Mouse (Mus musculus) cerebellum, postnatal 10 days (tissue): Measurements from ENCODE around the gene Sypl.

Experiments used
- DNase-seq, 2 experiments: peaks; one replicate each; pipeline ENCODE4 v3.0.0; 2021; ENCODE audit warnings: mixed read lengths in 2 of 2

The Sypl gene

DNA sequence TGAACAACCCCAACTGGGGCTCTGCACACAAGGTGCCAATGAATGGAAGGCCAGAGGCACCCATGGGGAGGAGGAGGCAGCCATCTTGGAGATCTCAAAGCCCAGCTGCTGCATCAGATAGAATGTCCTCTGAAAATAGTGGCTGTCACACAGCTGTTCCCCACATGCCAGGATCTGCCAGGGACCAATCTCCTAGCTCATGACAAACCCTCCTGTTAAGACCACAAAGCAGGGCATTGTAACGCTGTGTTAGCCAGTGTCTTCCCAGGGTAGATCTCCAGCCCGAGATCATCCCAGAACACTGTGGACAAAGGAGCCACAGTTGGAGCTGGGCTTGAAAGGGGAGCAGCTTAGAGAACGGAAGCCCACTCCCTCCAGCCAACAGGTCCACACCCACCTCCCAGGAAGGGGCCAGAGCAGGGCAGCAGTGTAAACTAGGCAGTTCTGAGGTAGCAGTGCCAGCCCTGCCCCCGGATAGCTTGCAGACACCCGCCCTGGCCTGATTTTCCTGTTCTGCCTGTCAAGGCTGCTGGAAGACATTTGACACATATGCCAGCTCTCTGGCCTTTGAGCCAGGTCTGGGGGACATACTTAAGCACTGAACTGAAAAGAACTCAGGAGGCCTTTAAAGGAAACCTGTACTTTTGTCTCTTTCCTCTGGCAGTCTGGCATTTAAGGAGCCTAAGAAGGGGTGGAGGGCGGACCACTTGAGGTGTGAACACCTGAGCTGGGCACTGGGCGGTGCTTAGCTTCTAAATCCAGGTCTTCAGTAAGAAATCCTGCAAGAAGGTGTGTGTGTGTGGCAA is 54.8 kb downstream of the Sypl start:
- DNase-seq = peak; percentile 48 to 51

GRCm38 (mm10) chr12:33009206-33009966 is 55.7 kb downstream of the Sypl start:
- DNase-seq = no peak

GRCm38 (mm10) chr12:33010026-33010425 is 56.3 kb downstream of the Sypl start:
- peak; percentile 61 to 62 for DNase-seq

GRCm38 (mm10) chr12:33014050-33014796 is 60.5 kb downstream of the Sypl start:
- DNase-seq = peak in 1 of 2 experiments; percentile 31

- DNase-seq = peak; percentile 53 to 55
These were observed 61.4 kb downstream of the Sypl start for GRCm38 (mm10) chr12:33015103-33015502.

DNA sequence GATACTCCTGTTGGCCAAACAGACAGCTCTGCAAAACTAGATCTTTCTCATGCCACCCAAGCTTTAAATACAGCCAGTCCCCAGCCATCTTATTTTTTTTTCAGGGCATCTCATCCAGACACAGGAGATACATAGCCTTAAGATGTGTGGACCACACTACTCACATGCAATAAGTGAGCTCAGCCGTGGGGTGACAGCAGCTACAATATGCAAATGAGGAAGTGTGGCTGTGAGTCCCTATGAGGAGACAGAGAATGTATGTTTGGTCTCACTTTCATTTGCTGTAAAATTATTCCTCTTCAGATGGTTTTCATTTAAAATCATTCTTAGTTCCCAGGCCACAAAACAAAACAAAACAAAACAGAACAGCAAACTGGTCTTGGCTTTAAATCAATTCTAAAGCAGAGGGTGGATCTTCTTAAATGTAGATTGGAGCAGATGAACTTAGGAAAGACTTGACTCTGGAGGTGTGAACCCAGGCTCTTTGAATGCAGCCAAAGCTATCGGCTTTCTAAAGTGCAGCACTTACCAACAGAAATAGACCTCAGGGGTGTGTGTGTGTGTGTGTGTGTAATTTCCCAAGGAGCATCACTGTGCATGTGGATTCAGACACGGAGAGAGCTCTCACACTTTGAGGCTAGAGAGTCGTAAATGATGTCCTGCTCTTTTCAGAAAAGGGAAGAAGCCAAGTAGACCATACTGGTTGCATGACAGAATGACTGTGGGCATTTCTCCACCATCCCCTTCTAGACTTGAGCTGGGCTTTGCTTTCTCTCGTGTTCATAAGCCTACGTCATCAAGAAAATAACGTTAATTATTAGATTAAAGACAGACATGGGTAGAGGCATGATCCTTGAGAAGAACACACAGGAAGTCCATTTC is 63.4 kb downstream of the Sypl start:
- no peak for DNase-seq

DNA sequence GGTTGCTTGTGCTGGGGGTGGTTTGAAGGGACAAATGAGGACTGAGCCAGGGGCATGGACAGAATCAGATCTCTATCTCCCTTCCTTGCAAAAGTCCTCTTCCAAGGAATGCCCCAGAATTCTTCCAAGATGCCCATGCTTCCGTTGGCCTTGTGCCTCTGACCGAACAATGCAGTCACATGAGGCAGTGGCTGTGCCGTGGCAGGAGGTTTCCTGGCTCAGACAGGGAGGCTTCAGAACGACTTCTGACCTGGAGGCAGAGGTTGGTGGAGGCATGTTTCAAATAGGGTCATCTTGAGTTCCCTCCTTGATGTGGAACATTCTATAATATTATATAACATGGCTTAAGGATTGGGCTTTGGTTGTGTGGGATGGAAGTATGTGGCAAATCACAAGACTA is 64.9 kb downstream of the Sypl start:
- no peak for DNase-seq

GRCm38 (mm10) chr12:33020011-33020410 is 66.3 kb downstream of the Sypl start:
- no peak for DNase-seq

DNA sequence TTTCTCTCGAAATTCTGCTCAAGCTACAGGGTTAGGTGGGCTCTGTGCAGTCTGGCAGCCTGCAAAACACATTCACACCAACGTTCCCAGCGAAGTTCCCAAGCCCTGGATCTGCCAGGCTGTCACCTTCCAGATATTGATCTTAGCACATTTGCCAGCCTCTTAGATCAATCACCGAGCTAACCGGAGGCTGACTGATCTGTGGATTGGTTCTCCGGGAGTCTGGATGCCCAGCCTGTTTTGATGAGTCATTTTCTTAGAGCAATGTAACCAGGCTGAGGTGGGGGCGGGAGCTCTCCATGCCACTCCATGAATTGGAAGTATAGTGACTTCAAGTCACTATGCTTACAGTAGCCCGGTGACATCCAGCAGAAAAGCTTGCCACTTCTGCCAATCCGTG is 67.4 kb downstream of the Sypl start:
- no peak for DNase-seq

- DNase-seq = no peak
These were observed 68.1 kb downstream of the Sypl start for GRCm38 (mm10) chr12:33021751-33022150.

DNA sequence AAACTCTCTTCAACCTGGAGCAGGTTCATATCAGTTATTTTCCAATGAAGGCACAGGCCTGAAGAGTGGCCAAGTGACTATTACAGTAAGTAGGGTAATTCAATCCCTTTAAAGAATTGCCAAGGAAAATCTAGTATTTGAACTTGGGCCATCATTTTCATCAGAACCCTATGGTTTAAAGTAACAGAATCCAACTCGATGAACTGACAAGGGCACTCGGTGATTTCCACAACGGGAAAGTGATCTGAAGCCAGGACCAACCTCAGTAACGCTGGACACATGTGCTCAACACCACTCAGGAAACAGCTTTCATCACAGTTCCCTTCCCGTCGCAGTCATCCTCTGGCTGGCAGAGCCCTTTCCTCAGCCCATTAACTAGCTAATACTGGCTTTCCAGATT is 70.8 kb downstream of the Sypl start:
- DNase-seq = no peak

- DNase-seq = peak; percentile 91 to 94
These were observed 73.4 kb downstream of the Sypl start for GRCm38 (mm10) chr12:33027093-33027492.

- peak; percentile 38 to 39 for DNase-seq
These were observed 74.5 kb downstream of the Sypl start for GRCm38 (mm10) chr12:33028109-33028691.

GRCm38 (mm10) chr12:33028708-33029107 is 75.0 kb downstream of the Sypl start:
- DNase-seq = peak; percentile 36 to 48
